Mouse (Mus musculus) embryonic facial prominence, embryonic 11.5 days (tissue): ENCODE measurements around the gene St3gal4. TPM values are rescaled to one million over a fixed set of nuclear protein-coding genes. Genes with fewer than 3 reads are reported as not detected.

Source experiments
- ATAC-seq: fragments of 200-750 bp; cut with Nextera tagmentation; replicated peaks from 2 replicates; pipeline ENCODE4 v1.8.0; 2017; ENCODE audit warnings: low read depth; ENCODE audit not compliant: insufficient number of reproducible peaks, low FRiP score, low TSS enrichment
- DNase-seq: peaks from one replicate; pipeline ENCODE4 v3.0.0-alpha.2; 2015; ENCODE audit warnings: low spot score
- H3K27ac ChIP-seq: fragments of 300-500 bp; sonication (generic); replicated peaks from 2 replicates; pipeline ENCODE4 v1.5.1; 2014; ENCODE audit warnings: mild to moderate bottlenecking, low read depth, low read length, control low read depth
- H3K27me3 ChIP-seq: fragments of 300-500 bp; sonication (generic); 2 replicates; pipeline ENCODE4 v1.6.1; 2014; ENCODE audit warnings: mild to moderate bottlenecking, low read length, moderate library complexity, mixed read lengths; ENCODE audit not compliant: control insufficient read depth, insufficient read depth
- H3K36me3 ChIP-seq: fragments of 300-500 bp; sonication (generic); replicated peaks from 2 replicates; pipeline ENCODE4 v1.6.1; 2014; ENCODE audit warnings: low read depth, mild to moderate bottlenecking, low read length, moderate library complexity, mixed read lengths; ENCODE audit not compliant: control insufficient read depth, insufficient read depth
- H3K4me1 ChIP-seq: fragments of 300-500 bp; sonication (generic); 2 replicates; pipeline ENCODE4 v1.6.1; 2014; ENCODE audit warnings: low read length, mixed read lengths; ENCODE audit not compliant: control insufficient read depth, insufficient read depth
- H3K4me2 ChIP-seq: fragments of 300-500 bp; sonication (generic); 2 replicates; pipeline ENCODE4 v1.6.1; 2014; ENCODE audit warnings: low read depth, mild to moderate bottlenecking, control low read depth, low read length, moderate library complexity
- H3K4me3 ChIP-seq: fragments of 300-500 bp; sonication (generic); 2 replicates; pipeline ENCODE4 v1.5.1; 2014; ENCODE audit warnings: low read depth, low read length, control low read depth
- H3K9ac ChIP-seq: fragments of 300-500 bp; sonication (generic); replicated peaks from 2 replicates; pipeline ENCODE4 v1.6.1; 2014; ENCODE audit warnings: mild to moderate bottlenecking, control low read depth, low read length
- H3K9me3 ChIP-seq: fragments of 300-500 bp; sonication (generic); replicated peaks from 2 replicates; pipeline ENCODE4 v1.6.1; 2016; ENCODE audit warnings: mild to moderate bottlenecking, low read length, inconsistent platforms, mixed read lengths; ENCODE audit not compliant: control insufficient read depth
- WGBS: fragments of 180-500 bp; shearing (Covaris S2); extraction: QIAGEN DNeasy Blood & Tissue Kit; methylation state at CpG from one replicate; pipeline ENCODE4 v1.1.7; 2014; 5-methylcytosine and 5-hydroxymethylcytosine counted together
- polyA plus RNA-seq: library from polyadenylated mRNA; unstranded; fragments of >200 nt; fragmentation: Nextera tagmentation; extraction: Ambion mirVana; gene quantifications from 2 replicates; pipeline ENCODE4 v1.2.1, GENCODE M21; 2014

St3gal4 gene
- polyA plus RNA-seq, 1 experiment from 2014 or later, result 24.2 TPM

DNA sequence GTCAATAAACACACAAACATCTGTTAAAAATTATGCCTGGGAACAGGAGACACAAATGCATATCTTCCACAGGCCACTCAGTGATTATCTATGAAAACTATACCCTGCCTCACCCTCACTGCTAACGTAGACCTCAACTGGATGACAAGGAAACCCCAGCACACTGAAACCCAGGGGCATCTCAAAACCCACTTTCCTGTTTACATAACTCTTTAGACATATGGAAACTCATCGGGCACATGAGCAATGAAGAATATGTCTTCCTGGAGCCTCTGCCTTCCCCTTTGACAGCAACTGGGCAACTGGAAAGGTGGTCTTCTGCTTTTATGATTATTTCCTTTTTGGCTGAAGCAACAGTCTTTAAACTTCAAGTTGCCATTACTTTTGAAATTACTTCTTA is 23.2 kb upstream of the St3gal4 start:
- Histone ChIP-seq H3K36me3 (no peaks in the 10 kb centered on the region), H3K4me1 (no peaks in the 10 kb centered on the region), H3K9ac (no peak overlapping the region), H3K27ac (no peak overlapping the region), H3K27me3 (no peaks in the 10 kb centered on the region), H3K9me3 (no peaks in the 10 kb centered on the region), H3K4me3 (no peak overlapping the region), H3K4me2 (no peak overlapping the region)
- DNase-seq (no peak), ATAC-seq (no peak)
- 61% methylated on average over 2 of the region's 2 CpGs for WGBS

DNA sequence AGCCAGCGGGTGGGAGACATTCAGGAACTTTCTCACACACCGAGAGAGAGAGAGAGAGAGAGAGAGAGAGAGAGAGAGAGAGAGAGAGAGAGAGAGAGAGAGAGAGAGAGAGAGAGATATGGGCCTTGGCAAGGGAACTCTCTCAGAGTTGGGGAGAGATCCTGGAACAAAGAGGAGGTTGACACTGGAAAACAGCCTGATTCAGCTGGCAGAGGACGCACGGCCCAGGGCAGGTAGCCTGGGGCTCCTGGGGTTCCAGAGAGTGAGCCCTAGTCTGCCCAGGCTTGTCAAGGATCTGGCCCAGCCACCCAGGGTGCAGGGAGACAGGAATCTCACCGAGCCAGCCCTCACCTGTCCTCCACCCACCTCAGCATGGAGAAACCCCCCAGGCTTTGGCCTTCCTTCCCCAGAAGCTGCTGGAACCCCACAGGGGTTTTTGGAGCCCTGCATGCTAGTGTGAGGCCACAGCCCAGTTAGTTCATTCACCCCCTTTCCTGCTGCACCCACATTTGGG is 20.2 kb upstream of the St3gal4 start:
- no peak for ATAC-seq
- no peak overlapping the region for H3K27ac ChIP-seq
- H3K36me3 ChIP-seq, result no peaks in the 10 kb centered on the region
- DNase-seq, result no peak
- H3K4me3 ChIP-seq, result no peak overlapping the region
- H3K9ac ChIP-seq, result no peak overlapping the region
- no peaks in the 10 kb centered on the region for H3K9me3 ChIP-seq
- no peak overlapping the region for H3K4me2 ChIP-seq
- 72% methylated on average over 5 of the region's 5 CpGs for WGBS
- H3K4me1 ChIP-seq, result no peaks in the 10 kb centered on the region
- no peaks in the 10 kb centered on the region for H3K27me3 ChIP-seq

DNA sequence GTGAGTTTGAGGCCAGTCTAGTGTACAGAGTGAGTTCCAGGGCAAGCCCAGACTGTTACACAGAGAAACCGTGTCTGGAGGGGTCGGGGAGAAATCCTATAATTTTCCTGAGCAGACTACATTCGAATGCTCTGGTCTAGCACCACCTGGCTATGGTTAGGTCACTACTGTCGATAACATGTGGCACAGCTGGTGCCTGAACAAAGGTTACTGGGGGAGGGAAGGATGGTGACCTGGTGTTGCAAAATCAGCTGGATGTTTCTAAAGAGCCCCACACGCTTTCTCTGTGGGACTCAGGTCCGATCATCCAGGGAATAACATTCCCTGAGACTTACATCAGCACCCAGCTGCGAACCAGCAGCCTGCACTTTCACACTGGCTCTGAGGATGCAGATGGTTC is 19.0 kb upstream of the St3gal4 start:
- Histone ChIP-seq H3K27me3 (no peaks in the 10 kb centered on the region), H3K9me3 (no peaks in the 10 kb centered on the region), H3K9ac (no peak overlapping the region), H3K36me3 (no peaks in the 10 kb centered on the region), H3K4me2 (no peak overlapping the region), H3K27ac (no peak overlapping the region), H3K4me1 (no peaks in the 10 kb centered on the region), H3K4me3 (no peak overlapping the region)
- DNase-seq, result no peak
- ATAC-seq, result no peak
- WGBS, result 58% methylated on average over 7 of the region's 7 CpGs

DNA sequence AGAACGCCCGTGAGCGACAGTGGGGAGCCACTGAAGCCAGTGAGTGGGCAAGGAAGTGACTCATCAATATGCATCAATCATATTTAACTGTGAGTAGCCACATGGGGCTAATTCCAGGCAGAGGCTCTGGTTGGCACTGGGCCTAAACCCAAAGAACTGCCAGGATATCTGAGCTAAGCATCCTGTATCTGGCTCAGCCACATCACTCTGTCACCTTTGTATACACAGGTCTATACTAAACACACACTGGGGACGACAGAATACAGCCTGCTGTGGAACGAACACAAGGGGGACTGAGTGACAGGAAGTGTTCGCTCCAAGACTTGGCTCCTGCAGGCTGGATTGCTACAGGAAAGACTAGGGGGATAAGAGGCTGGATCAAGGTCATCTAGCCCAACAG is 16.5 kb upstream of the St3gal4 start:
- no peaks in the 10 kb centered on the region for H3K4me1 ChIP-seq
- H3K27ac ChIP-seq, result no peak overlapping the region
- no peak for DNase-seq
- no peaks in the 10 kb centered on the region for H3K9me3 ChIP-seq
- 81% methylated on average over 6 of the region's 6 CpGs for WGBS
- H3K27me3 ChIP-seq, result no peaks in the 10 kb centered on the region
- ATAC-seq, result no peak
- no peak overlapping the region for H3K4me2 ChIP-seq
- H3K4me3 ChIP-seq, result no peak overlapping the region
- H3K9ac ChIP-seq, result no peak overlapping the region
- H3K36me3 ChIP-seq, result no peaks in the 10 kb centered on the region

DNA sequence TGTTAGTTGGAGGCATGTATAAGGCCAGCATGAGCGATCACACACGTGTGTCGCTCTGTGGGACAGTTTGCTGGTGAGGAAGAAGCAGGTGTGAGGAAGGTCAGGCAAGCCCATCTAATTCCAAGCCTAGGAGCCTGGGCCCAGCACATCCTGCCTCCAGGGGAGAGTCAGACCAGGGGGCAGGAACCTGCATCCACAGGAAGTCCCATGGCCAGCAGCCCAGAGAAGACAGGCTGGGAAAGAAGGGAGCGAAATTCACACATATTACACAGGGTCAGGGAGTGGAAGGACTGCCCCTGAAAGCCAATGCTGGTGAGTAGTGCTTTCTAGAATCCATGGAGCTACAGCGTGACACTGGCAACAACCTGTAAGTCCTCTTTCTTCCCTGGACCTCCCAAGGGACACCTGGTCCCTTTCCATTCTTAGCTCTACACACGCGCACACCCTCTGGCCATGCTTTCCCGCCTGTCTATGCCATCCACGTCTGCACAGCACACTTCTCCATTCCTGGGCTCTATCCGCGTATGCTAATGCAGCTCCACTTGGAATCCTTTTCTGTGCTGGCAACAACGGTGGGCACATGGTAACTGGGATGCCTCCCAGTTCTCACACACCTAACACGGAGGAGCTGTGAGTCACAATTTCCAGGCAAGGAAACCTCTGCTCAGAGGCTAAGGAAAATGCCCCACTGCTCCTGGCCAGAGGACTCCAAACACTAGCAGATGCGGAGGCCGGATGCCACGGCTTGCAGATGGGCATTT is 12.7 kb upstream of the St3gal4 start:
- WGBS, result 89% methylated on average over 16 of the region's 16 CpGs
- no peak for DNase-seq
- ATAC-seq, result no peak; the same call in 1 of the 2 replicates

DNA sequence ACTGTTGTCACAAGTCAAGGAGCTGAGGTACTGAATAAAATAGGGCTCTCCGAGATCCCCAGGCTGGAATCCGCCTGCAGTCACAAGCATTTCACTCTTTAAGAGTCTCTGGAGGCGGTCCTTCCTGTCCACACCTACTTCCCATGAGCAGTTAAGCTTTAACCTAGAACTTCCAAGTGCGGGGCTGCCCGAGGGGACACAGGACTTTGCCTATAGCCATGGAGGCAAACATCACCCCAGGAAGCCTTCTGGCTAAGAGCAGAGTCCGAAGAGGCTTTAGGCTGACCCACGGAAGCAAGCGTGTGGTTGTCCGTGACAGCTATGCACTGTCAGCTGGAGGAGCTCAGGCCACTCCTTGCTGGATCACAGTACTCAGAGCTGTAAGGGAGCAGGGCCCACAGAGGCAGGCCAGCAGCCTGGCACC is 9.9 kb upstream of the St3gal4 start:
- WGBS, result 84% methylated on average over 9 of the region's 9 CpGs
- DNase-seq (no peak), ATAC-seq (no peak)
- Histone ChIP-seq H3K27ac (no peak overlapping the region), H3K4me2 (no peak overlapping the region), H3K27me3 (no peaks in the 10 kb centered on the region), H3K36me3 (no peaks in the 10 kb centered on the region; the same call in 1 of the 2 replicates), H3K4me1 (no peaks in the 10 kb centered on the region), H3K4me3 (no peak overlapping the region), H3K9ac (no peak overlapping the region), H3K9me3 (no peaks in the 10 kb centered on the region)

More for the DNA sequence above, 12.7 kb upstream of the St3gal4 start:
- no peak overlapping the region for H3K27ac ChIP-seq
- H3K4me2 ChIP-seq, result no peak overlapping the region
- H3K4me3 ChIP-seq, result no peak overlapping the region
- no peaks in the 10 kb centered on the region for H3K9me3 ChIP-seq
- no peaks in the 10 kb centered on the region; the same call in 1 of the 2 replicates for H3K36me3 ChIP-seq
- H3K9ac ChIP-seq, result no peak overlapping the region
- H3K27me3 ChIP-seq, result no peaks in the 10 kb centered on the region
- H3K4me1 ChIP-seq, result no peaks in the 10 kb centered on the region

DNA sequence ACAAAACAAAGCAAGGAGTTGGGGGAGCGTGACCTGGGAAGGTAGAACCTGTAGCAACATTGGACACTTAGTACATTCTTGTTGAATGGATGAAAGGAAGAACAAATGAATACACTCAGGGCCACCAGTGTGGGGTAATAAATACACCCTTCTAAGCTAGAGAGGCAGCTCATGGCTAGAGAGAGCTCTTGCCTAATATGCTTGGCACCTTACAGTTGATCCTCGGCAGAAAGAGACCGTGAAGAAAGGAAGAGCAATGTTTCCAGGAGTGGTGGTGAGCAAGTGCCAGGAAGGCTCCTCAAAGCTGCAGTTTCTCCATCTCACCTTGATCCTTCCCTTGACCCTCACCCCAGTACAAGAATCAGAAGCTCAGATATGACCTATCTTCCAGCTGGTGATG is 9.5 kb upstream of the St3gal4 start:
- H3K4me2 ChIP-seq, result no peak overlapping the region
- H3K27ac ChIP-seq, result no peak overlapping the region
- H3K9me3 ChIP-seq, result no peaks in the 10 kb centered on the region
- H3K4me1 ChIP-seq, result no peaks in the 10 kb centered on the region
- ATAC-seq, result no peak
- no peak overlapping the region for H3K9ac ChIP-seq
- H3K27me3 ChIP-seq, result no peaks in the 10 kb centered on the region
- DNase-seq, result no peak
- no peak overlapping the region for H3K4me3 ChIP-seq
- 96% methylated on average over 3 of the region's 3 CpGs for WGBS
- H3K36me3 ChIP-seq, result no peaks in the 10 kb centered on the region; the same call in 1 of the 2 replicates

DNA sequence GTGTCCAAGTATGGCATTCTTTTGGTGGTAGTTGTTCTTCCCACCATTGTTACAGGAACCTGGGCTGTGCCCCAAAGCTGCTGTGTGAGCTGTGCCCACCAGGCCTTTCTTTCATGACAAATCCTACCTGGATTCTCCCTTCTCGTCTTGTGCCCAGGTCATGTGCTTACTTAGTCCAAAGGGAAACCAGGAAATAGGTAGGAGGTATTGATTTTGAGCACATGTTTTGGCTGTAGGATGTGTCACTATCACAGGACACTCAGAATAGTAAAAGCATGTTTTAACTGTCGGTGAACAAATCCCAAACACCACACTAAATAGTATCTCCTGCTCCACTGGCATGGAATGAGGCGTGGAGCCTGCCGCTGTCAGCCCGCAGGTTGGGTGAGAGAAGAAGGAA is 8.5 kb upstream of the St3gal4 start:
- no peaks in the 10 kb centered on the region; the same call in 1 of the 2 replicates for H3K36me3 ChIP-seq
- no peaks in the 10 kb centered on the region for H3K27me3 ChIP-seq
- WGBS, result 95% methylated on average over 5 of the region's 5 CpGs
- no peak overlapping the region for H3K9ac ChIP-seq
- no peak overlapping the region for H3K4me2 ChIP-seq
- no peak for ATAC-seq
- no peak overlapping the region for H3K27ac ChIP-seq
- H3K9me3 ChIP-seq, result no peaks in the 10 kb centered on the region
- H3K4me1 ChIP-seq, result no peaks in the 10 kb centered on the region
- H3K4me3 ChIP-seq, result no peak overlapping the region
- DNase-seq, result no peak
